Mouse (Mus musculus) 3134 (cell line): Measurements from ENCODE around the gene Crxos.
"Not testable (repeated sequence)": the region's sequence is repeated elsewhere in the genome, so short reads cannot be mapped to it uniquely, and the experiment has no call there.

Experiments used
- DNase-seq: peaks from one replicate; pipeline ENCODE4 v3.0.0-alpha.2; 2011; ENCODE audit warnings: low spot score; ENCODE audit not compliant: insufficient read length; ENCODE audit errors: extremely low read depth

Crxos gene

GRCm38 (mm10) chr7:15882317-15882716 is at the start of gene Crxos:
Gene Crxos (plus strand): TSS chr7:15882617.
- DNase-seq: no peak

- DNase-seq: no peak
Observed at GRCm38 (mm10) chr7:15839578-15839977, 42.8 kb upstream of the Crxos start, which contains the start of gene Obox6. Gene Obox6 (minus strand): TSS chr7:15839678.

GRCm38 (mm10) chr7:15859657-15860056 is 22.8 kb upstream of the Crxos start:
- no peak for DNase-seq

- DNase-seq: no peak
Observed at GRCm38 (mm10) chr7:15864104-15864503, 18.3 kb upstream of the Crxos start.

GRCm38 (mm10) chr7:15879756-15880155 is 2.7 kb upstream of the Crxos start, which contains the start of gene Crx:
Gene Crx (minus strand): TSS chr7:15879968.
- no peak for DNase-seq

GRCm38 (mm10) chr7:15881388-15881787 is 1.0 kb upstream of the Crxos start:
- no peak for DNase-seq

- DNase-seq: no peak
Observed at GRCm38 (mm10) chr7:15881831-15882230, 586 bp upstream of the Crxos start.

GRCm38 (mm10) chr7:15884127-15884526 is 1.7 kb downstream of the Crxos start:
- DNase-seq: no peak

- DNase-seq: no peak
Observed at GRCm38 (mm10) chr7:15894251-15894650, 11.8 kb downstream of the Crxos start.

- DNase-seq: no peak
Observed at GRCm38 (mm10) chr7:15901366-15902048, 19.1 kb downstream of the Crxos start.

- DNase-seq: no peak
Observed at GRCm38 (mm10) chr7:15905861-15906260, 23.4 kb downstream of the Crxos start.

GRCm38 (mm10) chr7:15906602-15907001 is 24.2 kb downstream of the Crxos start:
- no peak for DNase-seq

- DNase-seq: no peak
Observed at GRCm38 (mm10) chr7:15907971-15908590, 25.7 kb downstream of the Crxos start.

GRCm38 (mm10) chr7:15910521-15910920 is 28.1 kb downstream of the Crxos start:
- DNase-seq: no peak

- DNase-seq: peak; percentile 43
Observed at GRCm38 (mm10) chr7:15912183-15912582, 29.8 kb downstream of the Crxos start.

GRCm38 (mm10) chr7:15914252-15914651 is 31.8 kb downstream of the Crxos start:
- DNase-seq: no peak

- no peak for DNase-seq
Observed at GRCm38 (mm10) chr7:15914751-15915150, 32.3 kb downstream of the Crxos start.

- not testable (repeated sequence) for DNase-seq
Observed at GRCm38 (mm10) chr7:15915695-15916094, 33.3 kb downstream of the Crxos start.

- DNase-seq: no peak
Observed at GRCm38 (mm10) chr7:15916134-15916723, 33.8 kb downstream of the Crxos start.

GRCm38 (mm10) chr7:15916996-15917395 is 34.6 kb downstream of the Crxos start:
- no peak for DNase-seq

GRCm38 (mm10) chr7:15918371-15918770 is 36.0 kb downstream of the Crxos start:
- DNase-seq: no peak

- no peak for DNase-seq
Observed at GRCm38 (mm10) chr7:15919947-15920346, 37.5 kb downstream of the Crxos start.
